Mouse (Mus musculus): ENCODE data around the gene Grip1.

- no peak for TF ChIP-seq CTCF (IDR thresholded peaks at IDR 0.05)
- TF ChIP-seq EP300 (IDR thresholded peaks at IDR 0.05): no peak
Observed at GRCm38 (mm10) chr10:120031316-120031715, 577.7 kb downstream of the Grip1 start.
